Mouse (Mus musculus) skeletal muscle tissue, adult 2 months (tissue): ENCODE results near the gene Cox7c.
"Not testable (repeated sequence)": the region's sequence is repeated elsewhere in the genome, so short reads cannot be mapped to it uniquely, and the experiment has no call there.

Experiments
- DNase-seq: peaks from one replicate; pipeline ENCODE4 v3.0.0-alpha.2; 2012; ENCODE audit warnings: low read depth, low spot score

The Cox7c gene

DNA sequence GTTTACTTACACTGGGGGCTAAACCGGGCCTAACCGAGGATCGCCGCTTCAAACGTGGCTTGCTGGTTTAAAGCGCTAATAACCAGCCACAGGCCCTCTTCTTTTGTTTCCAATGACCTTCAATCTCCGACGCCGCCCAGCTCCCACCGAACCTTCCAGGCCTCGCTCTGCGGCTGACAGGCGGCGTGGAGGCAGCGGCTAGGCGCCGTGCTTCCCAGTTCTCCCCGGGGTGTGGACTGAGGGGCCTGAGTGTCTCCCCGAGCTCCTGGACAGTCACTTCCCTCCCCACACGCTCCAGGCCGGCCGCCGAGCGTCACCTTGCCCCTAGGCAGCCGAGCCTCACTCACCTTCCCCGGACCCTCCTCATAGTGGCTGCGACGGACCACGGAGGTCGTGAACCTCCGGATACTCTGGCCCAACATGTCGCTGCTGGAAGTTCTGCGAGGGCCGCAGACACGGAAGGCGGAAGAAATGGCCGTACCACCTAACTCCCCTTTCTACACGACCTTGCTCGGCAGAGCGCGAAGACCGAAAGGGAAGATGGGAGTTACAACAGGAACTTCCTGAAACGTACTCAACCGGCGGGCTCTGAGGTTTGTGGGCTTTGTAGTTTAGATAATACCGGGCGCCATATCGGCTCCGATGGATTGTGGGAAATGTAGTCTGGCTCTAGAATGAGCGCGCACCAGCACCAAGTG, at the start of gene Cox7c:
Cox7c (minus strand) TSS at position 651 of the 698 bp plus-strand sequence.
- peak; percentile 87 for DNase-seq

DNA sequence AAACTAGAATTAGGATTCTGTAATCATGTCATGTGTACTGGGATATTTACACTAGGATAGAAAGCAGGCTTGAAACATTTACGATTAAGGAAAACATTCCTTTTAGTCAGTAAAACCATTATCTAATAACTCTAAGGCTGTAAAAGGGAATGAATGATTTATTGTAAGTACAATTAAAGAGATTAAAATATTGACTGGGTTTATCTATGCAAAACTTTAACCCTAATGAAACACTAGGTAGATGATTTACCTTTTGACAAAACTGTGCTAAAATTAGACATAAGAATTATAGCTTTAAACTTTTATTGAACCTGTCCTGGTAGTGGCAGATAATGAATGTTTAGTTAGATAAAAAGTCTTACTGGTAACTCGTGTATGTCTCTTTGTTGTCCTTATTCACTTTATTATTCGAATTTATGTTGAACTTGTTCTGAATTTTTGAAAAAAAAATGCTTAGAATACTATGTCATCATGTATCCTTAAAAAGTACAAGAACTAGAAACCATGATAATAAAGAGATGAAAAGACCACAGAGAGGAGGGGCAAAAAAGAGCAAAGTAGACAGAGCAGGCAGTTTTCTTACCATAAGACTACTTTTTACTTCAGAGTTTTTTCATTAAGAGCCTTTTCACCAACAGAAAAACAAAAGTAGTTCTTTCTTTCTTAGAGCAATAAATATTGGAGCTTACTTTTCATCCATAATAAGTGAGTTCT, 21.5 kb upstream of the Cox7c start:
- DNase-seq, result no peak

DNA sequence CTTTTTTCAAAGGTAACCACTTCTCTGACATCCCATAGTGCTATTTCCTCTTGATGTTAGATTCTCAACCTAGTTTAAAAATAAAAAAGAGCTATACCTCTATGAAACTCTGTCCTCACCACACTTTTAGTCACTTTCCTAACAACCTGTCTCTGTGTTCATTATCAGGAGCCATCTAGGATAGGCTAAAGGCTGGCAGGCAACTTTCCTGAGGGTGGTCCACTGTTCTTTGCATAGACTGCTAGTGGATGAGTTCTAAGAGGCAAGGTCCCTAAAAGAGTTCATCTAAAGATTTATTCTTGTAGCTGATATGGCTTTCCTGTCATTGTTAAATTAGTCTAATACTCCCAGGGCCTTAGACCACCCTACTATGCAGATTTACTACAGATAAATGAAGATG, 20.8 kb upstream of the Cox7c start:
- no peak for DNase-seq

DNA sequence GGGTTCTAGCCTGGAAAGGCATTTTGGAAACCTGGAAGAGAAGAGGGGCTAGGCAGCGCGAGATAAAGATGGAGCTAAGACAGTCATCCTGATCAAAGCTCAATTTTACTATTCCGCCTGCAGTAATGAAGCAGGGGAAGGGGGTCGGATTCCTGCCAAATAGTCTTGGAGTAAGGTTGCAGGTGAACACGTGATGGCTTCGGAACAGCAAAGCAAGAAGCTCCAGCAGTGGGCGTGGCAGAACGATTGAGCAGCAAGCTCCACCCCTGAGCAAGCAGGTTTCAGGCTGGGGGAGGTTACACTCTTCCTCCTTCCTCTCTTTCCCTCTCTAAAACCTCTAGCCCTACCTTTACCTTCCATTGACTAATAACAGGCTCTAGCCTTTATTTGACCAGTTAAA, 7.4 kb upstream of the Cox7c start:
- not testable (repeated sequence) for DNase-seq

DNA sequence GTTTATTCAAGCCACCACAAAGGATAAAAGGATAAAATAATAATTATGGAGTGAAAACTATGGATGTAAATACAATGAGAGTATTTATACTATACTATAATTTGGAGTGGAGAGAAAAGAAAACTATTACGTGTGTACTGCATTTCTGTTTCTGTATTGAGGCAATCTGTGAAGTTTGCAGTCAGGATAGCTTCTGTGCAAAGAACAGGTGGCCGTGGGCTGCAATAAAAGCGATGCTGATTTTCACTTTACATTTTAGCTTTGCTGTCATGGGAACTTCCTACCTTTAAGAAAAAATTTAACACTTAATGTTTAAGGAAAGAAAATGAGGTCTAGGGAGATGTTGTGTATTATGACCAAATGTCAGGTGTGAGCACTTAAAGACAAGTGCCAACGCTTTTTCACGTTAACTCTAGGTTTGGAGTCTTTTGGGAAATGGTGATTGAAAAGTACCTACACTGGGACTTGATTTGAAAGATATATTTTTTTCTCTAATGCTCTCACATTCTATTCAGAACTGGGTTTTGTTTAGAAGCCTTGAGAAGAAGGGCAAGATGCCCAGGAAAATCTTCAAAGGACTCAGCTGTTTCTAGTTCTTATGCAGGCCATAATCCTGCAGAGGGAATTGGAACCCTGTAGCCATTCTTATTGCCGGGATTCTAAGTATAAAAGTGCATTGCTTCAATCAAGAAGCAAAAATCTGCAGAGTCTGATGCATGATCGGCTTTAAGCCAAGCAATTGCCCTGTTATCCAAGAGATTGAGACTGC, 41.6 kb downstream of the Cox7c start:
- DNase-seq, result no peak
